Mouse (Mus musculus) midbrain, embryonic 16.5 days (tissue): ENCODE measurements around the gene Ppp6r1. TPM values are rescaled to one million over a fixed set of nuclear protein-coding genes. Genes with fewer than 3 reads are reported as not detected.

Experiments
- ATAC-seq: fragments of 200-750 bp; cut with Nextera tagmentation; 2 replicates; pipeline ENCODE4 v1.8.0; 2017; ENCODE audit warnings: moderate TSS enrichment
- H3K27ac ChIP-seq: fragments of 300-500 bp; sonication (generic); 2 replicates; pipeline ENCODE4 v1.5.1; 2014; ENCODE audit warnings: mild to moderate bottlenecking, low read length, mixed read lengths
- H3K27me3 ChIP-seq: fragments of 300-500 bp; sonication (generic); 2 replicates; pipeline ENCODE4 v1.6.1; 2014; ENCODE audit warnings: low read depth, low read length, mixed read lengths; ENCODE audit not compliant: control insufficient read depth, insufficient read depth
- H3K36me3 ChIP-seq: fragments of 300-500 bp; sonication (generic); 2 replicates; pipeline ENCODE4 v1.6.1; 2014; ENCODE audit warnings: mild to moderate bottlenecking, low read length, moderate library complexity, mixed read lengths; ENCODE audit not compliant: control insufficient read depth, insufficient read depth
- H3K4me1 ChIP-seq: fragments of 300-500 bp; sonication (generic); 2 replicates; pipeline ENCODE4 v1.6.1; 2014; ENCODE audit warnings: mild to moderate bottlenecking, low read length, mixed read lengths; ENCODE audit not compliant: control insufficient read depth, insufficient read depth
- H3K4me2 ChIP-seq: fragments of 300-500 bp; sonication (generic); 2 replicates; pipeline ENCODE4 v1.6.1; 2014; ENCODE audit warnings: mild to moderate bottlenecking, low read length, mixed read lengths
- H3K4me3 ChIP-seq: fragments of 300-500 bp; sonication (generic); 2 replicates; pipeline ENCODE4 v1.5.1; 2014; ENCODE audit warnings: low read depth, mild to moderate bottlenecking, low read length, moderate library complexity, mixed read lengths
- H3K9ac ChIP-seq: fragments of 300-500 bp; sonication (generic); 2 replicates; pipeline ENCODE4 v1.6.1; 2014; ENCODE audit warnings: low read depth, low read length, mixed read lengths
- H3K9me3 ChIP-seq: fragments of 300-500 bp; sonication (generic); replicated peaks from 2 replicates; pipeline ENCODE4 v1.6.1; 2014; ENCODE audit warnings: mild to moderate bottlenecking, low read length, mixed read lengths; ENCODE audit not compliant: control insufficient read depth, poor library complexity, severe bottlenecking
- WGBS: fragments of 180-500 bp; shearing (Covaris S2); extraction: QIAGEN DNeasy Blood & Tissue Kit; methylation state at CpG from one replicate; pipeline ENCODE4 v1.1.7; 2014; 5-methylcytosine and 5-hydroxymethylcytosine counted together
- polyA plus RNA-seq: library from polyadenylated mRNA; unstranded; fragments of >200 nt; fragmentation: Nextera tagmentation; extraction: Ambion mirVana; gene quantifications from 2 replicates; pipeline ENCODE4 v1.2.1, GENCODE M21; 2015

Gene Ppp6r1
- polyA plus RNA-seq, 1 experiment from 2014 or later = 5.6 TPM

- ATAC-seq = no peak
- Histone ChIP-seq H3K4me1 (peaks cover 32% of the 10 kb centered on the region), H3K4me2 (no peak overlapping the region), H3K27me3 (no peaks in the 10 kb centered on the region), H3K9ac (no peak overlapping the region), H3K36me3 (no peaks in the 10 kb centered on the region), H3K27ac (no peak overlapping the region), H3K9me3 (no peaks in the 10 kb centered on the region), H3K4me3 (no peak overlapping the region)
- 84% methylated on average over 7 of the region's 7 CpGs for WGBS
Observed at GRCm38 (mm10) chr7:4653780-4654179, 5.0 kb downstream of the Ppp6r1 start.

DNA sequence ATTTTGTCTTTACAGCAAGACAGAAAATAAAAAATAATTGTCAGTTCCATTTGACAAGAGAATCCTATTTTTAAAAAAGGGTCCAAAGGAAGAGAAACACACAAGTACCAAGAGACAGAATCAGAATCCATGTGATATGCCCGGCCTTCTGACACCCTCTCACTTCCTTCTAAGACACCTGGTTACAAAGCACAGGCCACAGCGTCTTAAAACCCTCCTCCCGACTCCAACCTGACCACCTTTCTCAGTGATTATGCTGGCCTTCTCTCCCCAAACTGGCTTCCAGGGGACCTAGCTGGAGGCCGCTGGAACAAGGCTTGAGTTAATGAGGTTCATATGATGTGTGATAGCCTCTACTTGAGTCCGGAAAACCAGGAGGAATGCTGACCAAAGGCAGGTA, 5.5 kb downstream of the Ppp6r1 start:
- H3K27ac ChIP-seq = no peak overlapping the region
- 86% methylated on average over 5 of the region's 5 CpGs for WGBS
- no peaks in the 10 kb centered on the region for H3K27me3 ChIP-seq
- peaks cover 32% of the 10 kb centered on the region for H3K4me1 ChIP-seq
- no peak overlapping the region for H3K9ac ChIP-seq
- H3K4me3 ChIP-seq = no peak overlapping the region
- H3K36me3 ChIP-seq = no peaks in the 10 kb centered on the region
- H3K4me2 ChIP-seq = no peak overlapping the region
- ATAC-seq = no peak
- no peaks in the 10 kb centered on the region for H3K9me3 ChIP-seq

DNA sequence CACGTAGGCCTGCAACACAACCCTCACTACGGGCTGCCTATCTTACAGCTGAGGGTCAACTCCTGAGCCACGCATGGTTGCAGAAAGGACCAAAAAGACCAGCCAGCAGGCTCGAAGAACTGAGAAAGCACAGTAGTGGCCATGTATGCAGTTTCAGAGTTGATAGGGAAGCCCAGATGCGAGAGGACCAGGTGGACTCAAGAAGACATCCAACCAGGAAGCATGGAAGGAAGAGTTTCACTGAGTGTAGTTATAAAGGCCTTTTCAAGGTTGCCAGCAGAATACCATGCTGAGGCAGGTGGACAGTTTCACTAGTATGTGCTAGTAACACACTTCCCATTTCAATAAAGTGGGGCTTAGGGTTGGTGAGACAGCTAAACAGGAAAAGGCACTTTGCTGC, 6.1 kb downstream of the Ppp6r1 start:
- Histone ChIP-seq H3K4me3 (no peak overlapping the region), H3K4me2 (no peak overlapping the region), H3K9ac (no peak overlapping the region), H3K27me3 (no peaks in the 10 kb centered on the region), H3K4me1 (peaks cover 28% of the 10 kb centered on the region), H3K36me3 (no peaks in the 10 kb centered on the region), H3K27ac (no peak overlapping the region), H3K9me3 (no peaks in the 10 kb centered on the region)
- no peak for ATAC-seq
- 97% methylated on average over 5 of the region's 5 CpGs for WGBS

GRCm38 (mm10) chr7:4651581-4651980, 7.2 kb downstream of the Ppp6r1 start:
- Histone ChIP-seq H3K27ac (no peak overlapping the region), H3K4me2 (no peak overlapping the region), H3K9me3 (no peaks in the 10 kb centered on the region), H3K9ac (no peak overlapping the region), H3K27me3 (no peaks in the 10 kb centered on the region), H3K4me1 (peaks cover 17% of the 10 kb centered on the region), H3K4me3 (no peak overlapping the region), H3K36me3 (0 out of 2 replicates have a peak, but pooled peaks cover under 1% of the 10 kb centered on the region)
- ATAC-seq = no peak
- 90% methylated on average over 8 of the region's 8 CpGs for WGBS

- H3K9me3 ChIP-seq = no peaks in the 10 kb centered on the region
- WGBS = 90% methylated on average over 2 of the region's 2 CpGs
- no peak overlapping the region for H3K4me2 ChIP-seq
- no peak overlapping the region for H3K9ac ChIP-seq
- peaks cover 5% of the 10 kb centered on the region; the same call in 1 of the 2 replicates for H3K4me1 ChIP-seq
- H3K4me3 ChIP-seq = no peak overlapping the region
- H3K36me3 ChIP-seq = peaks cover 11% of the 10 kb centered on the region
- H3K27ac ChIP-seq = no peak overlapping the region
- no peaks in the 10 kb centered on the region for H3K27me3 ChIP-seq
- ATAC-seq = no peak
Observed at GRCm38 (mm10) chr7:4647992-4648391, 10.8 kb downstream of the Ppp6r1 start.

- Histone ChIP-seq H3K4me3 (no peak overlapping the region), H3K36me3 (peaks cover 16% of the 10 kb centered on the region)
- WGBS = 80% methylated on average over 6 of the region's 6 CpGs
Observed at GRCm38 (mm10) chr7:4647291-4647690, 11.5 kb downstream of the Ppp6r1 start.

GRCm38 (mm10) chr7:4646806-4647205, 12.0 kb downstream of the Ppp6r1 start:
- Histone ChIP-seq H3K27ac (no peak overlapping the region), H3K36me3 (peaks cover 19% of the 10 kb centered on the region), H3K9ac (no peak overlapping the region), H3K4me1 (peaks cover 5% of the 10 kb centered on the region; the same call in 1 of the 2 replicates), H3K4me2 (no peak overlapping the region), H3K4me3 (no peak overlapping the region), H3K27me3 (no peaks in the 10 kb centered on the region), H3K9me3 (no peaks in the 10 kb centered on the region)
- 94% methylated on average over 3 of the region's 3 CpGs for WGBS
- no peak for ATAC-seq

More at GRCm38 (mm10) chr7:4647291-4647690, 11.5 kb downstream of the Ppp6r1 start:
- ATAC-seq = no peak
- Histone ChIP-seq H3K27ac (no peak overlapping the region), H3K9ac (no peak overlapping the region), H3K27me3 (no peaks in the 10 kb centered on the region), H3K4me2 (no peak overlapping the region), H3K9me3 (no peaks in the 10 kb centered on the region), H3K4me1 (peaks cover 5% of the 10 kb centered on the region; the same call in 1 of the 2 replicates)

- Histone ChIP-seq H3K9ac (no peak overlapping the region), H3K27ac (no peak overlapping the region), H3K4me3 (no peak overlapping the region), H3K27me3 (no peaks in the 10 kb centered on the region), H3K4me2 (no peak overlapping the region), H3K4me1 (no peaks in the 10 kb centered on the region), H3K9me3 (no peaks in the 10 kb centered on the region), H3K36me3 (peaks cover 48% of the 10 kb centered on the region)
- WGBS = 89% methylated on average over 6 of the region's 6 CpGs
- no peak for ATAC-seq
Observed at GRCm38 (mm10) chr7:4643225-4643624, 15.6 kb downstream of the Ppp6r1 start.

GRCm38 (mm10) chr7:4641956-4642355, 16.9 kb downstream of the Ppp6r1 start:
- whole genome bisulfite sequencing = 92% methylated on average over 7 of the region's 7 CpGs
- H3K4me3 ChIP-seq = no peak overlapping the region
- no peak overlapping the region for H3K4me2 ChIP-seq
- no peaks in the 10 kb centered on the region for H3K9me3 ChIP-seq
- H3K27ac ChIP-seq = no peak overlapping the region
- H3K4me1 ChIP-seq = no peaks in the 10 kb centered on the region
- H3K27me3 ChIP-seq = no peaks in the 10 kb centered on the region
- H3K9ac ChIP-seq = no peak overlapping the region
- ATAC-seq = no peak
- peaks cover 53% of the 10 kb centered on the region for H3K36me3 ChIP-seq
